Mouse (Mus musculus): ENCODE measurements at regions not wholly inside any gene's neighbourhood (a gene's known extent, or its start where the extent isn't known, plus 50 kb on each side); places are given as distances from the start of the nearest gene placed in this dataset.

GRCm38 (mm10) chr16:86209319-86209718, 307.7 kb upstream of the Adamts5 start:
- no peak for TF ChIP-seq CTCF (IDR thresholded peaks at IDR 0.05; ENCODE audit: low read depth, low read length)
- no peak for TF ChIP-seq GATA1 (IDR thresholded peaks at IDR 0.05; ENCODE audit: borderline replicate concordance, low read length)
- TF ChIP-seq TAL1 (conservative IDR thresholded peaks at IDR 0.05; ENCODE audit: low read depth, low read length), result no peak
- no peak for TF ChIP-seq POLR2AphosphoS5 (IDR thresholded peaks at IDR 0.05; ENCODE audit: insufficient replicate concordance, low read depth, low read length)
- no peak for TF ChIP-seq GATA2 (IDR thresholded peaks at IDR 0.05; ENCODE audit: borderline replicate concordance, low read depth, low read length)

All from G1E (cell line).